Mouse (Mus musculus): ENCODE measurements around the gene Prkcd.

Prkcd gene

GRCm38 (mm10) chr14:30634418-30634817 is 8.4 kb upstream of the Prkcd start:
- DNase-seq = no peak

DNA sequence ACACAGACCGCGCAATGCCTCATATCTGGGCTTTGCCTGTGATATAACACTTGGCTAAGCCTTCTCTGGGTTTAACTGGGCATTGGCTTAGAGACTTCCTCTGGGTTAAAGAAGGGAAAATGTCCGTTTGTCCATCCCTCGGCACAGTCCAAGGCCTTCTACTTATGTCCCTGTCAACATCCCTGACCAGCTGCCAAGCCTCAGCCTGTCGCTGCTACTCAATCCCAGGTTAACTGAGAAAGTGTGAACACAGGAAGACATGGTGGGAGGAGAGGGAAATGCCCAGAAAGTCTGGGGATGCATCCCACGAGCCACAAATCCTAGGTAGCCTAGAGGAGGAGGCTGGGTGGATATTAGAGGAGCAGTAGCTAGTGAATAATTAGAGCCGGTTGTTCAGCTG is 7.7 kb upstream of the Prkcd start:
- no peak for DNase-seq

GRCm38 (mm10) chr14:30631834-30632233 is 5.8 kb upstream of the Prkcd start:
- DNase-seq = no peak

- DNase-seq = no peak
Observed at GRCm38 (mm10) chr14:30630811-30631576, 5.0 kb upstream of the Prkcd start.

DNA sequence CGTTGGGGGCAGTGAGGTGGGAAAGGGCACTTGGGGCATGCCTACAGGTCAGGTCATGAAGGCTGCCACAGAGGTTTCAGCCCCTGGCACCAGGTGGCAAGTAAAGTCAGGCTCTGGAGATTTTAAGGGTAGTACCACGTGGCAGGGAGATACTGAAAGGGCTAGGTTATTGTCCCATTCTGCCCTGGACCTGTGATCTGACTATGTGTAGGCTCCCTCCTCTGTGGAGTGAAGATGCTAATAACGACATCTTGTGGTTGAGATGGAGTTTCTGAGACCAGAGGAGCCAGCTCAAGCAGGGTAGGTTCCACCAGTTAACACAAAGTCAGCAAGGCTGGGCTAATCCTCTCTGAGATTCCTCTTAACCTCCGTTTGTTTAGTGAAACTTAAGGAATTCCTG is 3.8 kb upstream of the Prkcd start:
- no peak for DNase-seq

DNA sequence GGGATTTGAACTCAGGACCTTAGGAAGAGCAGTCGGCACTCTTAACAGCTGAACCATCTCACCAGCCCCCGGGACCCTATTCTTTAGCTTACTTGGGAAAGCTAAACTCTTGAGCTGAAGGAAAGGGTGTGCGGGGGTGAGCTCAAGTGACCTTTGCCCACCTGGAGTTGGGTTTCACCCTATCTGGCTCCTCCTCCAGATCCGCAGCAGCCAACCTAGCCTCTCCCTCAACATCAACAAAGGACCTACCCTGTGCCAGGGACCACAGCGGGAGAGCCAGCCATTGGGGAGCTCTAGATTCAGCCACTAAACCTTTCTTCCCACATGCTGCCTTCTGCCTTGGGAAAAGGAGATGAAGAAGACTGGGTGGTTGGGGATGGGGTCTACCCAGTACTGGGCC is 2.2 kb upstream of the Prkcd start:
- DNase-seq = no peak

- DNase-seq = no peak
Observed at GRCm38 (mm10) chr14:30626756-30627742, 1.0 kb upstream of the Prkcd start.

DNA sequence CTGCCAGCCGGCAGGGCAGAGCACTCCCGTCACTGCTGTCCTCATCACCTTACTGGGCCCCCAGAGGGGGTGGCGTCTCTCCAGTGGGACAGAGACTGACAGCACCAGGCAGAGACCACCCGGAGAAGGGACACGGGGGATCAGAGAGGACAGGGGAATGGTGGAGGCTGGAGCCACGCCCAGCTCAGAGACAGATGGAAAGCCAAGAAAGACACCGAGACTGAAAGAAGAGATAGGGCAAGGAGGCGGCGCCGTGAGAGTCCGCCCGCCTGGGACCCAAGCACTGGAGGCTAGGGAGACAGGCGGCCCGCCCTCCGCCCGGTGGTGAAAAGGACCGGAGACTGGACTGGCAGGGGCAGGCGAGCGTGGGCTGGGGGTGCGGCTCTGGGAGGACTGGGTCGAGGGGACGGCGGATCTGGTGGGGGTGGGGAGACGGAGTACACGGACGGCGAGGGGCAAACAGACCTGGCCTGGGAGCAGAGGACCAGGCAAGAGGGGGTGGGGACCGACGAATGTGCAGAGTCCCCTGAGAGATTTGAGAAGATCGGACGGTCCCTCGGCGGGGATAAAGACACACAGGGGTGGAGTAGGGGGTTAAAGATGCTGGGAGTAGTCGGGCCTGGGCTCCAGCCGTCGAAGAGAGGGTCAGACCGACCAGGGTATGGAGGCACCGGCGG is 741 bp downstream of the Prkcd start:
- DNase-seq = peak; percentile 40 to 52

DNA sequence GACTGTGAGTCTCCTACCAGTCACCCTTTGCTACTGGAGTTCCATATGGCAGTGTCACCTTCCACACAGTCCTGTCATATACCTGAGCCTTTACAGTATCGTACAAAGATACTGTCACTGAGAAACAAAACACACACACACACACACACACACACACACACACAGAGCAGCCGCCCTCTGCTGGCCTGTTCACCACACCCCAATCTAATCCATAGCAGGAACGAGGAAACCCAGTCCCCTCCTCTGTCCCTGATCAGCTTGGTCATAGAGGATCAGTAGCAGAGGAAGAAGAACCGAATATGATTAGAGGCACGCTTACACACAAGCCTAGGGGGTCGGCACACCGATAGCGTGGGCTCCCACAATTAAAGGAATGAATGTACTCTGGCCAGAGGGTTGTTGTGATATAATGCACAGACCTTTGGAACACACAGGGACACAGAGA is 1.7 kb downstream of the Prkcd start:
- DNase-seq = no peak

- DNase-seq = no peak
Observed at GRCm38 (mm10) chr14:30622556-30622955, 3.5 kb downstream of the Prkcd start.

DNA sequence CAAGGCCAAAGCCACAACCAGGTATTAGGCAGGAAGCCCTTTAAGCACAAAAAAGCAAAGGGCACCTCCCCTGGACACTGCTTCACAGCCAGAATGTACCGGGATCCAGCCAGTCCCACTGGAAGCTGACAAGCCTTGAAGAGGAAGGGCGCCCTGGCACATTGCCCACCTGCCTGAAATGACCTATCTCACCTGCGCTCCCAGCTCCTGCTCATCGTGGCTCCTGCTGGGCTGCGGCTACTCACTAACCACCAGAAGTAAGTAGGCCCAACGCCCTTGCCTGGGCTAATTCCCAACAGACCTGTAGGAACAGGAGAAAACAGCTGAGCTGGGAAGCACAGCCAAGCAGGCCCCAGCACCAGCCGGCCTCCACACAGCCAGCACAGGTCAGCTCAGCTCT is 3.9 kb downstream of the Prkcd start:
- DNase-seq = no peak

GRCm38 (mm10) chr14:30619982-30620578 is 5.9 kb downstream of the Prkcd start:
- DNase-seq = no peak

- no peak for DNase-seq
Observed at GRCm38 (mm10) chr14:30618746-30619275, 7.2 kb downstream of the Prkcd start.

DNA sequence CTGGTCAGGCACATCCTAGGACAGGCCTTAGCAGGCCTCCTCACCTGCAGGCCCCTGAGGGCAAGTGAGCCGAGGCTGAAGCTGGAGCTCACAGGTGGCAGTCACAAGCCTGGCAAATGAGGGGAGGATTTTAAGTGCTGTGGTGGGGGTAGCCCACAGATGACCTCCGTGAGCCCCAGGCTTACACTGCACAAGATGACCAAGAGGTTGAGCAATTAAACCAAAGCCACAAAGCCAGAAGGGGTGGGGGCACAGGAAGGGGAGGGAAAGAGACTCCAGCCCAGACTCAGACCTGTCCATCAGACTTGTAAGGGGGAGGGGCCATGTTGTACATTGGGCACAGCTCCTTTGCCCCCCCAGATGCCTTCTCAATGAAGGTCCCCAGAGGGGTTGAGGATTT is 9.3 kb downstream of the Prkcd start:
- DNase-seq = no peak

GRCm38 (mm10) chr14:30612962-30613715 is 12.9 kb downstream of the Prkcd start:
- no peak for DNase-seq

DNA sequence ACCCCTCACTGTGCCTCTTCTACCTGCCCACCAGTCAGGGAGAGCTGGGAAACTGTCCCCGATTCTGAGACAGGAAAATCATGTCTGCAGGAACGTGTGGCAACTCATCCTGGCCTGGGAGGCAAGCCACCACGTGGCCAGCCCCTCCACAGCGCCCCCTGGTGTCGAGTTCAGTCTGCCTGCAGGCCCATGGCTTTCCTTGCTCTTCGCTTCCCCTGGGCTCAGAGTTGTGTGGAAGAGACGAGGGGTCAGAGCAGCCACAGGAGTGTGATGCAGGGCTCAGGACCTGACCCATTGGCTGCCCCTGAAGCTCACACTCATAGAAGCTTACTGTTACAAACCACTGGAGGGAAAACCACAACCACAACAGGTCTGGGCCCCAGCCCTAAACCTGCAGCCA is 13.5 kb downstream of the Prkcd start:
- DNase-seq = peak; percentile 35 to 46

DNA sequence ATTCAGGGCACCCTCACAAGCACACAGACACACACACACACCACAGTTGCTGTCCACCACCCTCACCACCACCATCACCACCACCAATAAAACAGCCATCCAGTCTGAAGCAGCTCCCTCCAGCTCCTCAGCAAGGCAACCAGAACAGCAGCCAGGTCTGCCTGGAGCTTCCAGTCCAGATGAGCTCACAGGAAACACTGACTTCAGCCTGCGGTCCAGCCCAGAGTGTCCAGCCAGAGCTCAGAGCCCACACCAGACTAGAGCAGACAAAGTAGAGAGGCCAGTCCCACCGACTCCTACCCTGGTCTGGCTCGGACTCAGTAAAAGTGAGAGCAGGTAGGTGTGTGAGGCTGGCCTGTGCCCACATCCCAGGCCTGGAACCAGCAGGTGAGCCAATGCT is 15.1 kb downstream of the Prkcd start:
- no peak for DNase-seq

DNA sequence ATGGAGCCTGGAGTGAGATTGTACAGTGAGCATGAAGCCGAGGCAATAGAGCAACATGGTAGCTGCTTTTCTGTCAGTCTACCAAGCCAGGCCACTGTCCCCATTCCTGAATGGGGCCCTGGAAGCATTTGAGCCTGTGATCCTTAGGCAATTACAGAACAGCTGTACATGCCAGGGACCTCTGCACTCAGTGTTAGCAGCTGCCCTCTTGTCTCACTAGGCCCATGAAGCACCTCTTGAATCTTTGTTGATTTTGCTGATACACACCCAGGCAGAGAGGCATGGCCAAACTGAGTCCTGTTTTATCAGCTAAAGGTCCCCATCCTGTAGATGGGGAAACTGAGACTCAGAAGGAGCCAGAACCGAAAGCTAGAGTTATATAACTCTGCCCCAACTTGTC is 15.7 kb downstream of the Prkcd start:
- DNase-seq = no peak

DNA sequence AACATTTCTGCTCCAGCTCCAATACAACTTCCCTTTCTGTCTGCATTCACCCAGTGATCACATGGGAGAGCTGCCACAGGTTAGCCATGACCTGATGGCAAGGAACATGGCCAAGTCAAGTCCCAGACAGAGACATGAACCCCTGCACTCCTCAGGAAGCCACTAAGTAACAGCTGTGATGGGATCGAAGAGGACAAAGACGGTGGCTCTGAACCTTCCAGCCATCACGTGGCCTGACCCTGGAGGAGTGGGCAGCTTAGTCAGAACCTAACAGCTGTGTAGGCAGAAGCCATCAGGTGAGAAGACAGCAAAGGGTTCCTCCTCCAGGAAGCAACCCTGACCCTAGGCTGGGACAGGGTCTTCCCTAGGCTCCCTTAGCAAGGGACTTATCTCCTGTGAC is 16.5 kb downstream of the Prkcd start:
- no peak for DNase-seq

DNA sequence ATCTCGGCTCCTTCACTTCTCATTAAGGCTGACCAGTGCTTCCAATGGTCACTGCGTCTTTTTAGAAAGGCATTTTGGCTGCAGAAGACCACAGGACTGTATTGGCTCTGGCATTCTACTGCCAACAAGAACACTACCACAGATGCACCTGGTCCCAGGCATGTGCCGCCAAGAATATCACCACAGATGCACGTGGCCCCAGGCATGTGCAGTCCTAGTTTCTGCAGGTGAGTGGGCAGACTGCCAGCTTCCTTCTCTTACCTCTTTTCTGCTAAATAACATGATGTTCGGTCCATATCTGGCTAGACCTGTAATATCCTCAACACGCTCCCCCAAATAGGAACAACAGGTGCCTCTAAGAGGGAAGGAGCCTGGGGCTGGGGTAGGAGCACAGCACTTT is 17.8 kb downstream of the Prkcd start:
- DNase-seq = no peak

DNA sequence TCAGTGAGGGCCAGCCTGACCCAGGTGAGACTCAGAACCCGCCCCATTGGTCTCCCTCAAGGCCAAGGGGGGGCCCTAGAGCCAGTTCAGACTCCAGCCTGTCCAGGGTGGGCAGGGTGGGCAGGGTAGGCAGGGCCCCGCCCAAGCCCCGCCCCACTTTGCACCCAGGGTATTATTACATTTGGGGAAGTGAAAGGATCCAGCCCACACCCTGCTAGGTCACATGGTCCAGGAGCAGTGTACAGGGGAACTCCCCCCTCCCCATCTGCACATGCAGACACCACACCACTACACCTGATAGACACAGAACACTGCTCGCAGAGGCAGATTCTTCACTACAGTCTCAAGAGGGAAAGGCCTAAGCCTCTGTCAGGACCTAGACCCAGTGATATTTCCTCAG is 18.3 kb downstream of the Prkcd start:
- peak in 1 of 2 experiments; percentile 27 for DNase-seq

- DNase-seq = no peak
Observed at GRCm38 (mm10) chr14:30606817-30607216, 19.2 kb downstream of the Prkcd start.
